Mouse (Mus musculus) lung, embryonic 15.5 days (tissue): Measurements from ENCODE around the gene St6galnac4. TPM values are rescaled to one million over a fixed set of nuclear protein-coding genes. Genes with fewer than 3 reads are reported as not detected.

Experiments used
- ATAC-seq: fragments of 200-750 bp; cut with Nextera tagmentation; 2 replicates; pipeline ENCODE4 v1.8.0; 2017; ENCODE audit warnings: moderate number of reproducible peaks, borderline replicate concordance; ENCODE audit not compliant: low FRiP score, low TSS enrichment; ENCODE audit errors: extremely low read depth
- H3K27ac ChIP-seq: fragments of 300-500 bp; sonication (generic); 2 replicates; pipeline ENCODE4 v1.5.1; 2015; ENCODE audit warnings: moderate library complexity, mild to moderate bottlenecking, inconsistent platforms
- H3K27me3 ChIP-seq: fragments of 300-500 bp; sonication (generic); 2 replicates; pipeline ENCODE4 v1.6.1; 2015; ENCODE audit warnings: inconsistent platforms
- H3K36me3 ChIP-seq: fragments of 300-500 bp; sonication (generic); 2 replicates; pipeline ENCODE4 v1.6.1; 2015; ENCODE audit warnings: inconsistent platforms
- H3K4me1 ChIP-seq: fragments of 300-500 bp; sonication (generic); 2 replicates; pipeline ENCODE4 v1.6.1; 2015; ENCODE audit warnings: inconsistent platforms
- H3K4me2 ChIP-seq: fragments of 300-500 bp; sonication (generic); 2 replicates; pipeline ENCODE4 v1.6.1; 2015; ENCODE audit warnings: inconsistent platforms, mild to moderate bottlenecking, moderate library complexity
- H3K4me3 ChIP-seq: fragments of 300-500 bp; sonication (generic); 2 replicates; pipeline ENCODE4 v1.5.1; 2015; ENCODE audit warnings: mild to moderate bottlenecking, inconsistent platforms
- H3K9ac ChIP-seq: fragments of 300-500 bp; sonication (generic); 2 replicates; pipeline ENCODE4 v1.6.1; 2015; ENCODE audit warnings: inconsistent platforms
- H3K9me3 ChIP-seq: fragments of 300-500 bp; sonication (generic); 2 replicates; pipeline ENCODE4 v1.6.1; 2016; ENCODE audit warnings: inconsistent platforms
- WGBS: fragments of 180-500 bp; shearing (Covaris S2); methylation state at CpG from one replicate; pipeline ENCODE4 v1.1.7; 2015; 5-methylcytosine and 5-hydroxymethylcytosine counted together
- polyA plus RNA-seq: library from polyadenylated mRNA; unstranded; fragments of >200 nt; fragmentation: Nextera tagmentation; extraction: Ambion mirVana; gene quantifications from 2 replicates; pipeline ENCODE4 v1.2.1, GENCODE M21; 2015

St6galnac4 gene
- polyA plus RNA-seq, 1 experiment from 2014 or later = 26.1 TPM

DNA sequence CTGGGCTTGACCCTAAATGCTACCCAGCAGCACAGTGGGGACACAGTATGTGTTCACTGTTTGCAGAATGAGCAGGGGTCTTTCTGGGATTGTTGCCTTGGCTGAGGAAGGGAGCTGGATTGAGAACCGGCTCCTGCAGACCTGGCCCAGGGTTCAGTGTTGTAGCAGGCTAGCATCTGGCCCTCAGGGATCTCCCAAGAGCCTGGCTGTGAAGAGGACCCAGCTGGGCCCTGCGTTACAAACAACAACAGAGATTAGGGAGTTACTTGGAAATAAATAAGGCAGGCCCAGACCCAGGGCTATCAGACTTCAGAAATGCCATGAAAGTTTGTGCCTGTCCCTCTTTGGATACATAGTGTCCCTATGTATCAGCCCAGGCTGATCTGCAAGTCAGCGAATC is 58.8 kb downstream of the St6galnac4 start:
- 65% methylated on average over 3 of the region's 3 CpGs for WGBS
- no peak for ATAC-seq
- H3K4me2 ChIP-seq = no peak overlapping the region

DNA sequence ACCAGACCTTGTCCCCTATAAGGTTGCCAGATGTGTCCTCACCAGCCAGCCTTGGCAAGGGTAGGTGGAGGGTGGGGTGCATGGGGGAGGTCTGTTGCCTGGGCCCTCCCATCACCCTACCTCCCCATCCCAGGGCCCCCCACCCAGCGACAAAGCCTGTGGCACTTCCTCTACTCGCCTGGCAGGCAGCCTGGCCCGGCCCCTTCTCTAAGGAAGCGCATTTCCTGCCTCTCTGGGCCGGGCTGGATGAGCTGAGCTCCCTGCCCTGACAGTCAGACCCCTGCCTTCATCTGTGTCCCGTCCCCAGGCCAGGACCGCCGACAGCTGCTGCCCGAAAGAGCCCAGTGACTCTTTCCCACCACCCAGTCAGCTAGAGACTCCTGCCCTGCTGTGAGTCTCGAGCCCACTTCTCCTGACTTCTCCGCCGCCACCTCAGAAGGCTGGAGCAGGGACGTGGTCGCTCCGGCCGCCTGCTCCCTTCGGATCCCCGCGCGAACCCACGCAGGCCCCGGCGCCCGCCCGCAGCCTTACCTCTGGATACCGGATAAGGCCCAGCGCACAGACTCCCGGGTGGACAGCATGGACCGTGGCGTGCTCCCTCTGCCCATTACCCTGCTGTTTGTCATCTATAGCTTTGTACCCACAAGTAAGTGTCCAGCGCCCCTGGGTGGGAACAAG is 59.6 kb downstream of the St6galnac4 start, which contains the start of gene Eng:
Eng (plus strand) TSS at position 217 of the 678 bp plus-strand sequence.
- Histone ChIP-seq H3K4me1 (peaks cover 38% of the 10 kb centered on the region), H3K27me3 (no peaks in the 10 kb centered on the region), H3K4me2 (peak within 1 kb of the TSS; percentile 52), H3K9ac (peak within 1 kb of the TSS; percentile 54), H3K36me3 (no peaks in the 10 kb centered on the region), H3K9me3 (no peaks in the 10 kb centered on the region), H3K27ac (peak within 1 kb of the TSS; percentile 89), H3K4me3 (peak within 1 kb of the TSS; percentile 51)
- peak; percentile 88 for ATAC-seq
- WGBS = 40% methylated on average over 31 of the region's 31 CpGs

More for the DNA sequence above, 58.8 kb downstream of the St6galnac4 start:
- Histone ChIP-seq H3K4me1 (peaks cover 41% of the 10 kb centered on the region), H3K27ac (peak overlapping the region; percentile 89), H3K27me3 (no peaks in the 10 kb centered on the region), H3K9me3 (no peaks in the 10 kb centered on the region), H3K4me3 (no peak overlapping the region), H3K9ac (no peak overlapping the region), H3K36me3 (no peaks in the 10 kb centered on the region)

DNA sequence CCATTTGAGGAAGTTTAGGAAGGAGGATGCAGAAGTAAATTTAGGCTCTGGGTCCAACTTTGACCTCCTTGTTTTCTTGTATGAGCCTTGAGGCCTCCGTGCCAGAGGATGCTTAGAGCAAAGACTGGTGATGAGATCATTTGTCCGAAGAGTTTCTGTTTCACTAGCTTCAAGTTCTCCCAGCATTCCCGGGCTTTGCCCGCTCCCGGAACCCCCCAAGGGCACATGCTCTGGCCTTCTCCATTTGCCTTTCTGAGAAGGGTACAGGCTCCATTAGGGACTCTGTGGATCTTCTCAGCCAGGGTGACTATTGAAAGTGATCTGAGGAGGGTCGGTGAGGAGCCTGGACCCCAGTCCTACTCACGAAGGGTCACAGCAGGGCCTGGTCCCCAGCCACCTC is 60.5 kb downstream of the St6galnac4 start:
- H3K4me3 ChIP-seq = peak overlapping the region; percentile 51
- no peaks in the 10 kb centered on the region for H3K36me3 ChIP-seq
- WGBS = 74% methylated on average over 7 of the region's 7 CpGs
- no peaks in the 10 kb centered on the region for H3K9me3 ChIP-seq
- peak overlapping the region; percentile 54; the same call in 1 of the 2 replicates for H3K9ac ChIP-seq
- peaks cover 37% of the 10 kb centered on the region for H3K4me1 ChIP-seq
- H3K27me3 ChIP-seq = no peaks in the 10 kb centered on the region
- peak overlapping the region; percentile 52 for H3K4me2 ChIP-seq
- no peak for ATAC-seq
- peak overlapping the region; percentile 89 for H3K27ac ChIP-seq

Other genes starting within 250 kb of the St6galnac4 start
- 47.0 and 47.7 TPM in 2 replicates for gene Ciz1, start 234.8 kb upstream of the St6galnac4 start, polyA plus RNA-seq
- gene Dnm1, start 233.8 kb upstream of the St6galnac4 start, polyA plus RNA-seq = 7.0 and 7.6 TPM in 2 replicates
- 32.3 and 33.5 TPM in 2 replicates for gene 1110008P14Rik, start 205.2 kb upstream of the St6galnac4 start, polyA plus RNA-seq
- gene Lcn2, start 198.8 kb upstream of the St6galnac4 start, polyA plus RNA-seq = 2.2 TPM in 2 replicates
- gene Ptges2, start 191.2 kb upstream of the St6galnac4 start, polyA plus RNA-seq = 22.6 and 25.4 TPM in 2 replicates
- 6.6 and 7.1 TPM in 2 replicates for gene Naif1, start 136.6 kb upstream of the St6galnac4 start, polyA plus RNA-seq
- 19.6 and 21.5 TPM in 2 replicates for gene Slc25a25, start 135.7 kb upstream of the St6galnac4 start, polyA plus RNA-seq
- gene Fam102a, start 51.8 kb upstream of the St6galnac4 start, polyA plus RNA-seq = 12.3 and 12.6 TPM in 2 replicates
- gene Dpm2, start 16.2 kb upstream of the St6galnac4 start, polyA plus RNA-seq = 101 and 107 TPM in 2 replicates
- 0.30 and 0.39 TPM in 2 replicates for gene Pip5kl1, start 12.3 kb upstream of the St6galnac4 start, polyA plus RNA-seq
- 0.29 TPM in 1 of 2 replicates, not detected in the other for gene 9430097D07Rik, start 11.4 kb upstream of the St6galnac4 start, polyA plus RNA-seq
- 25.0 and 26.2 TPM in 2 replicates for gene St6galnac6, start 12.6 kb downstream of the St6galnac4 start, polyA plus RNA-seq
- gene Ak1, start 34.7 kb downstream of the St6galnac4 start, polyA plus RNA-seq = 53.6 and 60.6 TPM in 2 replicates
- gene Eng, start 59.5 kb downstream of the St6galnac4 start, polyA plus RNA-seq = 102 and 107 TPM in 2 replicates
- gene Fpgs, start 117.0 kb downstream of the St6galnac4 start, polyA plus RNA-seq = 27.9 and 28.6 TPM in 2 replicates
- 89.6 and 98.7 TPM in 2 replicates for gene Cdk9, start 126.0 kb downstream of the St6galnac4 start, polyA plus RNA-seq
- gene Sh2d3c, start 134.0 kb downstream of the St6galnac4 start, polyA plus RNA-seq = 40.5 and 41.4 TPM in 2 replicates
- gene 6330409D20Rik, start 153.9 kb downstream of the St6galnac4 start, polyA plus RNA-seq = 0.24 and 0.25 TPM in 2 replicates
- 63.9 and 65.6 TPM in 2 replicates for gene Tor2a, start 170.1 kb downstream of the St6galnac4 start, polyA plus RNA-seq
- 0.43 and 0.69 TPM in 2 replicates for gene Ttc16, start 188.5 kb downstream of the St6galnac4 start, polyA plus RNA-seq
- 4.9 and 5.4 TPM in 2 replicates for gene Ptrh1, start 188.7 kb downstream of the St6galnac4 start, polyA plus RNA-seq
- gene Cfap157, start 197.3 kb downstream of the St6galnac4 start, polyA plus RNA-seq = 1.1 and 1.3 TPM in 2 replicates